Mouse (Mus musculus) hindbrain, embryonic 11.5 days (tissue): ENCODE data around the gene Syce1l. TPM values are rescaled to one million over a fixed set of nuclear protein-coding genes. Genes with fewer than 3 reads are reported as not detected.

Experiments
- ATAC-seq: fragments of 200-750 bp; cut with Nextera tagmentation; 2 replicates; pipeline ENCODE4 v1.8.0; 2017; ENCODE audit warnings: mild to moderate bottlenecking, moderate TSS enrichment, moderate library complexity; ENCODE audit not compliant: low FRiP score
- DNase-seq: peaks from one replicate; pipeline ENCODE4 v3.0.0-alpha.2; 2015; ENCODE audit warnings: low spot score
- H3K27ac ChIP-seq: fragments of 300-500 bp; sonication (generic); 2 replicates; pipeline ENCODE4 v1.5.1; 2014; ENCODE audit warnings: mild to moderate bottlenecking, low read depth, low read length
- H3K27me3 ChIP-seq: fragments of 300-500 bp; sonication (generic); 2 replicates; pipeline ENCODE4 v1.6.1; 2014; ENCODE audit warnings: mild to moderate bottlenecking, low read length, moderate library complexity, mixed read lengths; ENCODE audit not compliant: control insufficient read depth, insufficient read depth
- H3K36me3 ChIP-seq: fragments of 300-500 bp; sonication (generic); 2 replicates; pipeline ENCODE4 v1.6.1; 2014; ENCODE audit warnings: mild to moderate bottlenecking, low read length, moderate library complexity, mixed read lengths; ENCODE audit not compliant: control insufficient read depth, insufficient read depth
- H3K4me1 ChIP-seq: fragments of 300-500 bp; sonication (generic); replicated peaks from 2 replicates; pipeline ENCODE4 v1.6.1; 2014; ENCODE audit warnings: low read length, mixed read lengths; ENCODE audit not compliant: control insufficient read depth, insufficient read depth
- H3K4me2 ChIP-seq: fragments of 300-500 bp; sonication (generic); replicated peaks from 2 replicates; pipeline ENCODE4 v1.6.1; 2014; ENCODE audit warnings: mild to moderate bottlenecking, low read depth, low read length
- H3K4me3 ChIP-seq: fragments of 300-500 bp; sonication (generic); 2 replicates; pipeline ENCODE4 v1.5.1; 2014; ENCODE audit warnings: low read depth, low read length
- H3K9ac ChIP-seq: fragments of 300-500 bp; sonication (generic); 2 replicates; pipeline ENCODE4 v1.6.1; 2014; ENCODE audit warnings: low read depth, low read length
- H3K9me3 ChIP-seq: fragments of 300-500 bp; sonication (generic); 2 replicates; pipeline ENCODE4 v1.6.1; 2016; ENCODE audit warnings: low read length; ENCODE audit not compliant: control insufficient read depth
- WGBS: fragments of 180-500 bp; shearing (Covaris S2); extraction: QIAGEN DNeasy Blood & Tissue Kit; methylation state at CpG from one replicate; pipeline ENCODE4 v1.1.7; 2014; 5-methylcytosine and 5-hydroxymethylcytosine counted together
- polyA plus RNA-seq: library from polyadenylated mRNA; unstranded; fragments of >200 nt; fragmentation: Nextera tagmentation; extraction: Ambion mirVana; gene quantifications from 2 replicates; pipeline ENCODE4 v1.2.1, GENCODE M21; 2014

Gene Syce1l
- polyA plus RNA-seq, 1 experiment from 2014 or later: not detected

GRCm38 (mm10) chr8:113643479-113644210 lies 632 bp downstream of the Syce1l start:
- Histone ChIP-seq H3K9me3 (no peaks in the 10 kb centered on the region), H3K4me3 (no peak overlapping the region), H3K9ac (no peak overlapping the region), H3K27ac (no peak overlapping the region), H3K4me1 (no peaks in the 10 kb centered on the region), H3K4me2 (no peak overlapping the region), H3K36me3 (peaks cover 2% of the 10 kb centered on the region), H3K27me3 (no peaks in the 10 kb centered on the region)
- no peak for ATAC-seq
- 95% methylated on average over 8 of the region's 8 CpGs for WGBS
- no peak for DNase-seq

- H3K27ac ChIP-seq: no peak overlapping the region
- no peaks in the 10 kb centered on the region for H3K4me1 ChIP-seq
- H3K9ac ChIP-seq: no peak overlapping the region
- no peak overlapping the region for H3K4me3 ChIP-seq
- DNase-seq (no peak), ATAC-seq (no peak)
- H3K9me3 ChIP-seq: no peaks in the 10 kb centered on the region
- no peak overlapping the region for H3K4me2 ChIP-seq
- H3K36me3 ChIP-seq: no peaks in the 10 kb centered on the region
- WGBS: 86% methylated on average over 5 of the region's 5 CpGs
- H3K27me3 ChIP-seq: no peaks in the 10 kb centered on the region
Measured at GRCm38 (mm10) chr8:113645220-113645619, 2.2 kb downstream of the Syce1l start.

GRCm38 (mm10) chr8:113652450-113652849 lies 9.4 kb downstream of the Syce1l start:
- H3K27me3 ChIP-seq: no peaks in the 10 kb centered on the region
- 86% methylated on average over 10 of the region's 12 CpGs for WGBS
- DNase-seq: no peak
- no peak overlapping the region for H3K27ac ChIP-seq
- no peak overlapping the region for H3K4me3 ChIP-seq
- no peaks in the 10 kb centered on the region for H3K9me3 ChIP-seq
- ATAC-seq: no peak
- no peaks in the 10 kb centered on the region for H3K36me3 ChIP-seq
- no peak overlapping the region for H3K9ac ChIP-seq
- H3K4me2 ChIP-seq: no peak overlapping the region
- H3K4me1 ChIP-seq: no peaks in the 10 kb centered on the region

- DNase-seq (no peak), ATAC-seq (no peak)
- Histone ChIP-seq H3K9ac (no peak overlapping the region), H3K27ac (no peak overlapping the region), H3K4me2 (no peak overlapping the region), H3K36me3 (no peaks in the 10 kb centered on the region), H3K4me3 (no peak overlapping the region), H3K4me1 (no peaks in the 10 kb centered on the region), H3K9me3 (no peaks in the 10 kb centered on the region), H3K27me3 (no peaks in the 10 kb centered on the region)
- WGBS: 62% methylated on average over 4 of the region's 4 CpGs
Measured at GRCm38 (mm10) chr8:113653151-113653550, 10.1 kb downstream of the Syce1l start.

GRCm38 (mm10) chr8:113656154-113656553 lies 13.1 kb downstream of the Syce1l start:
- Histone ChIP-seq H3K4me1 (no peaks in the 10 kb centered on the region), H3K9me3 (no peaks in the 10 kb centered on the region), H3K9ac (no peak overlapping the region), H3K36me3 (no peaks in the 10 kb centered on the region), H3K4me3 (no peak overlapping the region), H3K4me2 (no peak overlapping the region), H3K27me3 (no peaks in the 10 kb centered on the region), H3K27ac (no peak overlapping the region)
- whole genome bisulfite sequencing: 84% methylated on average over 5 of the region's 5 CpGs
- DNase-seq: no peak
- no peak for ATAC-seq

GRCm38 (mm10) chr8:113656681-113657298 lies 13.8 kb downstream of the Syce1l start:
- ATAC-seq: no peak
- no peaks in the 10 kb centered on the region for H3K4me1 ChIP-seq
- no peaks in the 10 kb centered on the region for H3K9me3 ChIP-seq
- WGBS: 82% methylated on average over 11 of the region's 11 CpGs
- no peaks in the 10 kb centered on the region for H3K36me3 ChIP-seq
- DNase-seq: no peak
- H3K27ac ChIP-seq: no peak overlapping the region
- H3K4me2 ChIP-seq: no peak overlapping the region
- no peak overlapping the region for H3K9ac ChIP-seq
- no peak overlapping the region for H3K4me3 ChIP-seq
- no peaks in the 10 kb centered on the region for H3K27me3 ChIP-seq

- no peak for ATAC-seq
- H3K9ac ChIP-seq: no peak overlapping the region
- 94% methylated on average over 1 of the region's 1 CpGs for WGBS
- no peaks in the 10 kb centered on the region for H3K4me1 ChIP-seq
- H3K27ac ChIP-seq: no peak overlapping the region
- H3K4me2 ChIP-seq: no peak overlapping the region
- no peaks in the 10 kb centered on the region for H3K27me3 ChIP-seq
- H3K4me3 ChIP-seq: no peak overlapping the region
- DNase-seq: no peak
- H3K36me3 ChIP-seq: no peaks in the 10 kb centered on the region
- no peaks in the 10 kb centered on the region for H3K9me3 ChIP-seq
Measured at GRCm38 (mm10) chr8:113660128-113660527, 17.1 kb downstream of the Syce1l start.

- H3K4me2 ChIP-seq: no peak overlapping the region
- WGBS: 10% methylated on average over 2 of the region's 2 CpGs
- H3K4me1 ChIP-seq: no peaks in the 10 kb centered on the region
- no peaks in the 10 kb centered on the region for H3K27me3 ChIP-seq
- DNase-seq (peak; percentile 88), ATAC-seq (peak; percentile 86)
- H3K9me3 ChIP-seq: no peaks in the 10 kb centered on the region
- H3K36me3 ChIP-seq: no peaks in the 10 kb centered on the region
- H3K4me3 ChIP-seq: no peak overlapping the region
- no peak overlapping the region for H3K27ac ChIP-seq
- no peak overlapping the region for H3K9ac ChIP-seq
Measured at GRCm38 (mm10) chr8:113664544-113664943, 21.5 kb downstream of the Syce1l start.

- ATAC-seq (peak; percentile 79; the same call in 1 of the 2 replicates), DNase-seq (peak; percentile 25)
- Histone ChIP-seq H3K4me2 (no peak overlapping the region), H3K4me1 (no peaks in the 10 kb centered on the region), H3K4me3 (no peak overlapping the region), H3K9me3 (no peaks in the 10 kb centered on the region), H3K27me3 (no peaks in the 10 kb centered on the region), H3K36me3 (no peaks in the 10 kb centered on the region), H3K9ac (no peak overlapping the region), H3K27ac (no peak overlapping the region)
- WGBS: 62% methylated on average over 4 of the region's 4 CpGs
Measured at GRCm38 (mm10) chr8:113665036-113665435, 22.0 kb downstream of the Syce1l start.
